Mouse (Mus musculus): Measurements from ENCODE around the gene Pkp3.

The Pkp3 gene

GRCm38 (mm10) chr7:141094487-141095205, 16.6 kb downstream of the Pkp3 start:
- DNase-seq = no peak

- no peak for DNase-seq
Observed at GRCm38 (mm10) chr7:141096021-141096420, 18.0 kb downstream of the Pkp3 start.

GRCm38 (mm10) chr7:141096649-141097056, 18.6 kb downstream of the Pkp3 start:
- DNase-seq = no peak

DNA sequence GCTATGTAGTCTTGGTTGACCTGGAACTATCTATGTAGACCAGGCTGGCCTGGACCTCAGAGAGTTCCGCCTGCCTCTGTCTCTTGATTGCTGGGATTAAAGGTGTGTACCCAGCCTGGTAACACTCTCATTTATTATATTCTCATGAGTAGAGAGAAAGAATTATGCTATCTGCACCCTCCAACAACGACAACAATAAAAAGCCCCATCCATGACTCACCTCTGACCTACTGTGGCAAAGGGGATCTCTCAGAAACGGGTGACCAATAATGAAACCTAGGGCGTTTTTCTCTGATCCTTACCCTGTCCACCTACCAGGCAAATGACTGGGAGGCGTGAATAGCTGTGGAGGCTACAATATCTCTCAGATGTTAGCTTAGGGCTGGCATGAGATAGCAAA, 19.2 kb downstream of the Pkp3 start:
- DNase-seq = no peak

DNA sequence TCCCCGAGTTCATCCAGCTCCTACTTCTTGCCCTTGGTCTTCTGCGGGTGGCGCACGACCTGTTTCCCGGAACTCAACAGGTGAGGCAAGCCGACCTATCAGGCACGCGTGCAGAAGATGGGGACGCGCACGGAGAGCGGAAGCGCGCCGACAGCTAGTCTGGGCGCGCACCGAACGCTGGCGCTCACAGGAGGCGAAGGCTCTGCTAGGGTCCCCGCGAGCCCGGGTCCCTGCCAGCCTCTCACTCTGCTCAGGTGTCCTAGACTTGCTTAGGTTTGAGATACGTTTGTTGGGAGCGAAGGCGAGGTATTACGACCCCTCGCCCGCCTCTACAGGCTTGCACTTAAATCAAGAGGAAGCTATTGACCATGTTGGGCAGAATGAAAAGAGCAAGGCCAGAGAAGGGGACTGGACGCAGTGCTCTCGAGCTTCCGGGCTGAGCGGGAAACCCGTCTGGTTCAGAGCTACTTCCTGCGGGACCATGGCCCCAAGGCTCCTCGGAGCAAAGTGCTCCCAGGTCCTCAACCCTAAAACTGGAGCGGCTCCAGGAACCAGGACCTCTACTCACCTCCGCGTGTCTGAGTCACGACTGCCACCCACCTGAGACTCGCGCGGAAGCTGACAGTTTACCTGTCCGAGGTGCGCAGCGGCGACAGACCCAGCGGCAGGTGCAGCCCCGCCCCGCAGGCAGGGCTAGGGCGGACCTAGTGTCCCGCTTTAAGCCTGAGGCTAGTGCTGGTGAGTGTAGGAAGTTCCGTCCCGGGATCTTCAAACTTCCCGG, 22.1 kb downstream of the Pkp3 start, which contains the start of gene Sigirr:
TSS of gene Sigirr (minus strand) at position 662 of the 781 bp plus-strand sequence.
- peak; percentile 43 to 65 for DNase-seq

- DNase-seq = no peak
Observed at GRCm38 (mm10) chr7:141103161-141103560, 25.1 kb downstream of the Pkp3 start.

GRCm38 (mm10) chr7:141115874-141116273, 37.9 kb downstream of the Pkp3 start:
- DNase-seq = no peak

GRCm38 (mm10) chr7:141117636-141118035, 39.6 kb downstream of the Pkp3 start, which contains the start of gene Ano9:
Gene Ano9, minus strand, starts transcription at chr7:141117806.
- DNase-seq = no peak

GRCm38 (mm10) chr7:141119487-141119886, 41.5 kb downstream of the Pkp3 start:
- no peak for DNase-seq

GRCm38 (mm10) chr7:141120605-141121004, 42.6 kb downstream of the Pkp3 start:
- DNase-seq = no peak

DNA sequence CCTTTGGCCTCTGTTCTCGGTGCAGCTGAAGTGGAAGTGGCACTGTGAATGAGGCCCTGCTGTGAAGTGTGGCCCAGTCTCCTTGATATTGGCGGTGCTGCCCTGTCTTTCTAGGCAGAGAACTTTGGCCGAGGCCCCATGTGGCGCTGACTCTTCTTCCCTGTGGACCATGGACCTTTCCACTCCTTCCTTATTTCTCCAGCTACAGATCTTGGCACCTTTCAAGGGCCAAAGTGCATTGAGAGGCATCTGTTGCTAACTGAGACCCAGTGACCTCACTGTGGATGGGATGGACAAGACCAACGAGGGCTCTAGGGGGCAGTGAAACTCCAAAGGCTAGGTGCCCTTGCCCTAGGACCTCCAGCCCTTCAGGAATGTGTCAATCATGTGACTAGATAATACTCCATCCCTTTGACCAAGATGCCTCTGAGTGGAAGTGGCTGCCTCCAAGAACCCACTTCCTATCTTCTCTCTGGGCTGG, 43.1 kb downstream of the Pkp3 start:
- DNase-seq = no peak

GRCm38 (mm10) chr7:141122245-141122644, 44.2 kb downstream of the Pkp3 start, which contains the start of gene Ptdss2:
Gene Ptdss2, plus strand, starts transcription at chr7:141122382.
- DNase-seq = no peak

DNA sequence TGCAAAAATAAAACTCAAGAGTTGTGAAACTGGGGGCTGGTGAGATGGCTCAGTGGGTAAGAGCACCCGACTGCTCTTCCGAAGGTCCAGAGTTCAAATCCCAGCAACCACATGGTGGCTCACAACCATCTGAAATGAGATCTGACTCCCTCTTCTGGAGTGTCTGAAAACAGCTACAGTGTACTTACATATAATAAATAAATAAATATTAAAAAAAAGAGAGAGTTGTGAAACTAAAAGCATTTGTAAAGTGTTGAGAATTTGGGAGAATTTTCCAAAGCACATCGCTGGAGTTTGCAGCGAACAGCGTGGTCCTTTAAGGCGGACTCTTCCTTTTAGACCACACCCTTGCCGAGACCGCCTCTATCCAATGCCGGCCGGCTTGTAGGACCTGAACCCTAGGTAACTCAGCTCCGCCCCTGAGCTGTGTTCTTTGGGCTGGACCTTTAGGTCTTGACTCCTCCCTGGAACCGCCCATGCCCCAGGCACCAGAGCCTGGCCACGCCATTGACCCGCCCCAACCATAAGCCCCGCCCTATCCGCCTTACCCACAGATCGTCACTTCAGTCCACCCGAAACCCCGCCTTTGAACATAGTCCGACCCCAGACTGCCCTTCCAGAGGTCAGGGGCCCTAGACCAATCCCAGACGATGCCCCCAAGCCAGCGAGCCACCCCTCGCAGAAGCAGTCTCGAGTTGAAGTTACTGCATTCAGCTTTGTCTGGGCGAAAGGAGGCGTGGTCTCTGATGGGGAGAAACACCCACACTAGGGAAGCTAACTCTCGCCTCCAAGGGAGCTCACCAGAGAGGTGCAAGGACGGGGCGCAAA, 44.9 kb downstream of the Pkp3 start:
- peak; percentile 90 to 94 for DNase-seq

- DNase-seq = no peak
Observed at GRCm38 (mm10) chr7:141123517-141123856, 45.5 kb downstream of the Pkp3 start.

- peak; percentile 91 to 96 for DNase-seq
Observed at GRCm38 (mm10) chr7:141131024-141131820, 53.2 kb downstream of the Pkp3 start.

- no peak for DNase-seq
Observed at GRCm38 (mm10) chr7:141131904-141132755, 54.1 kb downstream of the Pkp3 start.

Data from cerebellum, postnatal 25 days (tissue).